Mouse (Mus musculus): ENCODE measurements at regions not wholly inside any gene's neighbourhood (a gene's known extent, or its start where the extent isn't known, plus 50 kb on each side); places are given as distances from the start of the nearest gene placed in this dataset.
A peak's percentile ranks its signal among the peaks of the same experiment; 100 is the strongest.
"Not testable (repeated sequence)": the region's sequence is repeated elsewhere in the genome, so short reads cannot be mapped to it uniquely, and the experiment has no call there.

- WGBS = 90% methylated on average over 8 of the region's 8 CpGs
- no peak overlapping the region for H3K4me3 ChIP-seq (ENCODE audit: low read length)
- H3K4me1 ChIP-seq (ENCODE audit: control insufficient read depth, insufficient read depth, low read length) = no peaks in the 10 kb centered on the region
- H3K4me2 ChIP-seq (replicated peaks; ENCODE audit: low read depth, low read length) = no peak overlapping the region
- ATAC-seq (ENCODE audit: low FRiP score, low TSS enrichment) = no peak
- H3K27me3 ChIP-seq (ENCODE audit: control insufficient read depth, insufficient read depth, low read length) = no peaks in the 10 kb centered on the region
- H3K9me3 ChIP-seq (ENCODE audit: control insufficient read depth, low read length) = no peaks in the 10 kb centered on the region
- H3K27ac ChIP-seq (ENCODE audit: low read depth, low read length) = no peak overlapping the region
- no peaks in the 10 kb centered on the region for H3K36me3 ChIP-seq (ENCODE audit: control insufficient read depth, insufficient read depth, low read length)
- no peak overlapping the region for H3K9ac ChIP-seq (ENCODE audit: low read depth, low read length)
These were observed 250.3 kb downstream of the Pten start for GRCm38 (mm10) chr19:33007582-33007981.

GRCm38 (mm10) chr19:33008076-33008475 is 250.8 kb downstream of the Pten start:
- H3K4me3 ChIP-seq (ENCODE audit: low read length) = no peak overlapping the region
- 85% methylated on average over 4 of the region's 4 CpGs for WGBS
- no peak overlapping the region for H3K27ac ChIP-seq (ENCODE audit: low read depth, low read length)
- no peak overlapping the region for H3K9ac ChIP-seq (ENCODE audit: low read depth, low read length)
- no peaks in the 10 kb centered on the region for H3K9me3 ChIP-seq (ENCODE audit: control insufficient read depth, low read length)
- H3K27me3 ChIP-seq (ENCODE audit: control insufficient read depth, insufficient read depth, low read length) = no peaks in the 10 kb centered on the region
- no peak for ATAC-seq (ENCODE audit: low FRiP score, low TSS enrichment)
- H3K36me3 ChIP-seq (ENCODE audit: control insufficient read depth, insufficient read depth, low read length) = no peaks in the 10 kb centered on the region
- no peaks in the 10 kb centered on the region for H3K4me1 ChIP-seq (ENCODE audit: control insufficient read depth, insufficient read depth, low read length)
- H3K4me2 ChIP-seq (replicated peaks; ENCODE audit: low read depth, low read length) = no peak overlapping the region

- no peak overlapping the region for H3K9ac ChIP-seq (ENCODE audit: low read depth, low read length)
- 88% methylated on average over 1 of the region's 1 CpGs for WGBS
- H3K27ac ChIP-seq (ENCODE audit: low read depth, low read length) = no peak overlapping the region
- no peak overlapping the region for H3K4me3 ChIP-seq (ENCODE audit: low read length)
- H3K9me3 ChIP-seq (ENCODE audit: control insufficient read depth, low read length) = no peaks in the 10 kb centered on the region
- no peaks in the 10 kb centered on the region for H3K36me3 ChIP-seq (ENCODE audit: control insufficient read depth, insufficient read depth, low read length)
- no peaks in the 10 kb centered on the region for H3K4me1 ChIP-seq (ENCODE audit: control insufficient read depth, insufficient read depth, low read length)
- H3K27me3 ChIP-seq (ENCODE audit: control insufficient read depth, insufficient read depth, low read length) = no peaks in the 10 kb centered on the region
- no peak for ATAC-seq (ENCODE audit: low FRiP score, low TSS enrichment)
- H3K4me2 ChIP-seq (replicated peaks; ENCODE audit: low read depth, low read length) = no peak overlapping the region
These were observed 251.5 kb downstream of the Pten start for GRCm38 (mm10) chr19:33008794-33009193.

- H3K9ac ChIP-seq (ENCODE audit: low read depth, low read length) = no peak overlapping the region
- H3K9me3 ChIP-seq (ENCODE audit: control insufficient read depth, low read length) = no peaks in the 10 kb centered on the region
- no peak overlapping the region for H3K4me3 ChIP-seq (ENCODE audit: low read length)
- H3K36me3 ChIP-seq (ENCODE audit: control insufficient read depth, insufficient read depth, low read length) = no peaks in the 10 kb centered on the region
- H3K4me1 ChIP-seq (ENCODE audit: control insufficient read depth, insufficient read depth, low read length) = no peaks in the 10 kb centered on the region
- H3K27ac ChIP-seq (ENCODE audit: low read depth, low read length) = no peak overlapping the region
- WGBS = 92% methylated on average over 11 of the region's 11 CpGs
- no peak for ATAC-seq (ENCODE audit: low FRiP score, low TSS enrichment)
- no peaks in the 10 kb centered on the region for H3K27me3 ChIP-seq (ENCODE audit: control insufficient read depth, insufficient read depth, low read length)
- H3K4me2 ChIP-seq (replicated peaks; ENCODE audit: low read depth, low read length) = no peak overlapping the region
These were observed 253.7 kb downstream of the Pten start for GRCm38 (mm10) chr19:33010886-33011446.

GRCm38 (mm10) chr19:33014879-33015278 is 257.6 kb downstream of the Pten start:
- WGBS = 90% methylated on average over 9 of the region's 9 CpGs
- not testable (repeated sequence) for H3K27ac ChIP-seq (ENCODE audit: low read depth, low read length); H3K4me1 ChIP-seq (ENCODE audit: control insufficient read depth, insufficient read depth, low read length); H3K4me2 ChIP-seq (replicated peaks; ENCODE audit: low read depth, low read length); H3K27me3 ChIP-seq (ENCODE audit: control insufficient read depth, insufficient read depth, low read length); H3K9me3 ChIP-seq (ENCODE audit: control insufficient read depth, low read length); H3K9ac ChIP-seq (ENCODE audit: low read depth, low read length); ATAC-seq (ENCODE audit: low FRiP score, low TSS enrichment); H3K36me3 ChIP-seq (ENCODE audit: control insufficient read depth, insufficient read depth, low read length); H3K4me3 ChIP-seq (ENCODE audit: low read length)

GRCm38 (mm10) chr19:33021161-33021560 is 263.9 kb downstream of the Pten start:
- H3K4me1 ChIP-seq (ENCODE audit: control insufficient read depth, insufficient read depth, low read length) = no peaks in the 10 kb centered on the region
- WGBS = 74% methylated on average over 3 of the region's 3 CpGs
- H3K4me2 ChIP-seq (replicated peaks; ENCODE audit: low read depth, low read length) = no peak overlapping the region
- H3K9me3 ChIP-seq (ENCODE audit: control insufficient read depth, low read length) = no peaks in the 10 kb centered on the region
- no peak overlapping the region for H3K27ac ChIP-seq (ENCODE audit: low read depth, low read length)
- H3K9ac ChIP-seq (ENCODE audit: low read depth, low read length) = no peak overlapping the region
- no peak overlapping the region for H3K4me3 ChIP-seq (ENCODE audit: low read length)
- ATAC-seq (ENCODE audit: low FRiP score, low TSS enrichment) = no peak
- H3K36me3 ChIP-seq (ENCODE audit: control insufficient read depth, insufficient read depth, low read length) = no peaks in the 10 kb centered on the region
- no peaks in the 10 kb centered on the region for H3K27me3 ChIP-seq (ENCODE audit: control insufficient read depth, insufficient read depth, low read length)

- no peaks in the 10 kb centered on the region for H3K9me3 ChIP-seq (ENCODE audit: control insufficient read depth, low read length)
- H3K36me3 ChIP-seq (ENCODE audit: control insufficient read depth, insufficient read depth, low read length) = no peaks in the 10 kb centered on the region
- H3K27me3 ChIP-seq (ENCODE audit: control insufficient read depth, insufficient read depth, low read length) = no peaks in the 10 kb centered on the region
- H3K4me1 ChIP-seq (ENCODE audit: control insufficient read depth, insufficient read depth, low read length) = no peaks in the 10 kb centered on the region
- no peak overlapping the region for H3K9ac ChIP-seq (ENCODE audit: low read depth, low read length)
- H3K27ac ChIP-seq (ENCODE audit: low read depth, low read length) = no peak overlapping the region
- no peak overlapping the region for H3K4me2 ChIP-seq (replicated peaks; ENCODE audit: low read depth, low read length)
- no peak overlapping the region for H3K4me3 ChIP-seq (ENCODE audit: low read length)
- 88% methylated on average over 2 of the region's 2 CpGs for WGBS
- no peak for ATAC-seq (ENCODE audit: low FRiP score, low TSS enrichment)
These were observed 265.6 kb downstream of the Pten start for GRCm38 (mm10) chr19:33022839-33023428.

GRCm38 (mm10) chr19:33029688-33030444 is 272.6 kb downstream of the Pten start:
- H3K9ac ChIP-seq (ENCODE audit: low read depth, low read length) = no peak overlapping the region
- no peaks in the 10 kb centered on the region for H3K36me3 ChIP-seq (ENCODE audit: control insufficient read depth, insufficient read depth, low read length)
- H3K9me3 ChIP-seq (ENCODE audit: control insufficient read depth, low read length) = no peaks in the 10 kb centered on the region
- no peak overlapping the region for H3K4me3 ChIP-seq (ENCODE audit: low read length)
- no peak for ATAC-seq (ENCODE audit: low FRiP score, low TSS enrichment)
- H3K4me2 ChIP-seq (replicated peaks; ENCODE audit: low read depth, low read length) = no peak overlapping the region
- H3K27ac ChIP-seq (ENCODE audit: low read depth, low read length) = peak overlapping the region; percentile 19; the same call in 1 of the 2 replicates
- H3K27me3 ChIP-seq (ENCODE audit: control insufficient read depth, insufficient read depth, low read length) = no peaks in the 10 kb centered on the region
- H3K4me1 ChIP-seq (ENCODE audit: control insufficient read depth, insufficient read depth, low read length) = no peaks in the 10 kb centered on the region
- whole genome bisulfite sequencing = 67% methylated on average over 5 of the region's 5 CpGs

GRCm38 (mm10) chr19:33040512-33040911 is 283.2 kb downstream of the Pten start:
- no peak for ATAC-seq (ENCODE audit: low FRiP score, low TSS enrichment)
- H3K27ac ChIP-seq (ENCODE audit: low read depth, low read length) = no peak overlapping the region
- H3K4me3 ChIP-seq (ENCODE audit: low read length) = no peak overlapping the region
- no peaks in the 10 kb centered on the region for H3K27me3 ChIP-seq (ENCODE audit: control insufficient read depth, insufficient read depth, low read length)
- no peaks in the 10 kb centered on the region; the same call in 1 of the 2 replicates for H3K4me1 ChIP-seq (ENCODE audit: control insufficient read depth, insufficient read depth, low read length)
- no peak overlapping the region for H3K9ac ChIP-seq (ENCODE audit: low read depth, low read length)
- H3K9me3 ChIP-seq (ENCODE audit: control insufficient read depth, low read length) = no peaks in the 10 kb centered on the region
- 64% methylated on average over 5 of the region's 5 CpGs for WGBS
- H3K36me3 ChIP-seq (ENCODE audit: control insufficient read depth, insufficient read depth, low read length) = no peaks in the 10 kb centered on the region
- H3K4me2 ChIP-seq (replicated peaks; ENCODE audit: low read depth, low read length) = no peak overlapping the region
